Mouse (Mus musculus) MEL (cell line): Measurements from ENCODE around the gene Atp6v0a1. TPM values are rescaled to one million over a fixed set of nuclear protein-coding genes. Genes with fewer than 3 reads are reported as not detected.
A peak's percentile ranks its signal among the peaks of the same experiment; 100 is the strongest.

Source experiments
- DNase-seq: peaks from one replicate; pipeline ENCODE4 v3.0.0; 2011; ENCODE audit warnings: low read depth, low spot score
- H3K27ac ChIP-seq: 2 replicates; pipeline ENCODE4 v1.5.1; 2012; ENCODE audit warnings: low read depth, mild to moderate bottlenecking, control low read depth, low read length, moderate library complexity; ENCODE audit not compliant: control insufficient read depth
- H3K27me3 ChIP-seq, 2 experiments: fragments of 150-350 bp in 1 of 2; sonication (generic) in 1 of 2; 2 replicates each; pipeline ENCODE4 v1.6.1; 2012; ENCODE audit warnings: low read length in 2 of 2, mild to moderate bottlenecking in 2 of 2, improper control_type of control experiment in 1 of 2, moderate library complexity in 1 of 2; ENCODE audit not compliant: insufficient read depth in 2 of 2, control insufficient read depth in 1 of 2
- H3K36me3 ChIP-seq, 2 experiments: 2 replicates each; pipeline ENCODE4 v1.6.1; 2012 to 2014; ENCODE audit warnings: low read length in 2 of 2, improper control_type of control experiment in 1 of 2, inconsistent platforms in 1 of 2, mild to moderate bottlenecking in 1 of 2; ENCODE audit not compliant: insufficient read depth in 2 of 2, control insufficient read depth in 1 of 2
- H3K4me1 ChIP-seq, 2 experiments: fragments of 150-350 bp in 1 of 2; sonication (generic) in 1 of 2; 2 replicates each; pipeline ENCODE4 v1.6.1; 2012; ENCODE audit warnings: low read length in 2 of 2, improper control_type of control experiment in 1 of 2, mild to moderate bottlenecking in 1 of 2; ENCODE audit not compliant: insufficient read depth in 2 of 2, control insufficient read depth in 1 of 2
- H3K4me3 ChIP-seq, 2 experiments: fragments of 150-350 bp in 1 of 2; sonication (generic) in 1 of 2; 2 replicates each; pipeline ENCODE4 v1.5.1; 2012; ENCODE audit warnings: low read depth in 2 of 2, low read length in 2 of 2, mild to moderate bottlenecking in 2 of 2, moderate library complexity in 2 of 2, control low read depth in 1 of 2, improper control_type of control experiment in 1 of 2; ENCODE audit not compliant: control insufficient read depth in 1 of 2, insufficient read depth in 1 of 2
- H3K79me2 ChIP-seq: 2 replicates; pipeline ENCODE4 v1.6.1; 2012; ENCODE audit warnings: mild to moderate bottlenecking, low read length, moderate library complexity; ENCODE audit not compliant: control insufficient read depth, poor library complexity, insufficient read depth
- H3K9ac ChIP-seq: 2 replicates; pipeline ENCODE4 v1.6.1; 2012; ENCODE audit warnings: low read depth, mild to moderate bottlenecking, control low read depth, low read length, moderate library complexity; ENCODE audit not compliant: control insufficient read depth, poor library complexity, severe bottlenecking
- H3K9me3 ChIP-seq: fragments of 150-350 bp; sonication (generic); replicated peaks from 2 replicates; pipeline ENCODE4 v1.6.1; 2012; ENCODE audit warnings: mild to moderate bottlenecking, low read length, improper control_type of control experiment, moderate library complexity; ENCODE audit not compliant: insufficient read depth
- BHLHE40 ChIP-seq: IDR thresholded peaks from 2 replicates; pipeline ENCODE4 v1.6.1; 2012; ENCODE audit warnings: low read depth, mild to moderate bottlenecking, inconsistent platforms, low read length, improper control_type of control experiment, borderline replicate concordance
- CHD1 ChIP-seq: IDR thresholded peaks from 2 replicates; pipeline ENCODE4 v1.6.1; 2012; ENCODE audit warnings: low read depth, mild to moderate bottlenecking, inconsistent platforms, low read length, improper control_type of control experiment
- CTCF ChIP-seq, 3 experiments: IDR thresholded peaks in 2 of 3; conservative IDR thresholded peaks in 1 of 3; 2 replicates each; pipeline ENCODE4 v1.5.1; 2011 to 2012; ENCODE audit warnings: low read length in 3 of 3, low read depth in 2 of 3, mild to moderate bottlenecking in 2 of 3, improper control_type of control experiment in 1 of 3, inconsistent platforms in 1 of 3, mixed read lengths in 1 of 3, moderate library complexity in 1 of 3; ENCODE audit not compliant: control insufficient read depth in 1 of 3, insufficient read depth in 1 of 3, poor library complexity in 1 of 3, severe bottlenecking in 1 of 3
- E2F4 ChIP-seq: IDR thresholded peaks from 2 replicates; pipeline ENCODE4 v1.6.1; 2011; ENCODE audit warnings: low read depth, low read length, improper control_type of control experiment, borderline replicate concordance
- ELF1 ChIP-seq: IDR thresholded peaks from 2 replicates; pipeline ENCODE4 v1.6.1; 2014; ENCODE audit warnings: low read depth, mild to moderate bottlenecking, inconsistent platforms, low read length, improper control_type of control experiment, moderate library complexity
- ETS1 ChIP-seq: IDR thresholded peaks from 2 replicates; pipeline ENCODE4 v1.6.1; 2012; ENCODE audit warnings: low read depth, mild to moderate bottlenecking, inconsistent platforms, low read length, improper control_type of control experiment, moderate library complexity
- GABPA ChIP-seq: IDR thresholded peaks from 2 replicates; pipeline ENCODE4 v1.6.1; 2012; ENCODE audit warnings: low read depth, mild to moderate bottlenecking, inconsistent platforms, low read length, improper control_type of control experiment, moderate library complexity
- HCFC1 ChIP-seq: IDR thresholded peaks from 2 replicates; pipeline ENCODE4 v1.6.1; 2012; ENCODE audit warnings: low read depth, mild to moderate bottlenecking, inconsistent platforms, low read length, improper control_type of control experiment, moderate library complexity
- KAT2A ChIP-seq: conservative IDR thresholded peaks from 2 replicates; pipeline ENCODE4 v1.6.1; 2012; ENCODE audit warnings: low read depth, low read length, improper control_type of control experiment, inconsistent platforms
- MAFK ChIP-seq: IDR thresholded peaks from 2 replicates; pipeline ENCODE4 v1.6.1; 2011; ENCODE audit warnings: low read depth, mild to moderate bottlenecking, low read length, improper control_type of control experiment, borderline replicate concordance
- MAX ChIP-seq: IDR thresholded peaks from 2 replicates; pipeline ENCODE4 v1.6.1; 2011; ENCODE audit warnings: low read length, improper control_type of control experiment
- MAZ ChIP-seq: IDR thresholded peaks from 2 replicates; pipeline ENCODE4 v1.6.1; 2012; ENCODE audit warnings: low read depth, mild to moderate bottlenecking, inconsistent platforms, low read length, improper control_type of control experiment
- MYC ChIP-seq: IDR thresholded peaks from 2 replicates; pipeline ENCODE4 v1.6.1; 2011; ENCODE audit warnings: low read depth, mild to moderate bottlenecking, low read length, improper control_type of control experiment, moderate library complexity
- NELFE ChIP-seq: IDR thresholded peaks from 2 replicates; pipeline ENCODE4 v1.6.1; 2011; ENCODE audit warnings: low read depth, low read length, improper control_type of control experiment
- RAD21 ChIP-seq: IDR thresholded peaks from 2 replicates; pipeline ENCODE4 v1.6.1; 2011; ENCODE audit warnings: mild to moderate bottlenecking, low read depth, low read length, improper control_type of control experiment
- RCOR1 ChIP-seq: IDR thresholded peaks from 2 replicates; pipeline ENCODE4 v1.6.1; 2012; ENCODE audit warnings: low read depth, mild to moderate bottlenecking, inconsistent platforms, low read length, improper control_type of control experiment
- SIN3A ChIP-seq: IDR thresholded peaks from 2 replicates; pipeline ENCODE4 v1.6.1; 2012; ENCODE audit warnings: low read length, improper control_type of control experiment, inconsistent platforms
- SMC3 ChIP-seq: IDR thresholded peaks from 2 replicates; pipeline ENCODE4 v1.6.1; 2011; ENCODE audit warnings: low read depth, low read length, improper control_type of control experiment
- TBP ChIP-seq: IDR thresholded peaks from 2 replicates; pipeline ENCODE4 v1.8.0; 2011; ENCODE audit warnings: low read depth, low read length, improper control_type of control experiment
- TCF12 ChIP-seq: IDR thresholded peaks from 2 replicates; pipeline ENCODE4 v1.6.1; 2014; ENCODE audit warnings: low read depth, mild to moderate bottlenecking, inconsistent platforms, low read length, improper control_type of control experiment, moderate library complexity
- USF1 ChIP-seq: IDR thresholded peaks from 2 replicates; pipeline ENCODE4 v1.6.1; 2014; ENCODE audit warnings: low read depth, mild to moderate bottlenecking, inconsistent platforms, low read length, improper control_type of control experiment, moderate library complexity
- ZKSCAN1 ChIP-seq: IDR thresholded peaks from 2 replicates; pipeline ENCODE4 v1.6.1; 2012; ENCODE audit warnings: low read depth, mild to moderate bottlenecking, inconsistent platforms, low read length, improper control_type of control experiment, moderate library complexity
- ZMIZ1 ChIP-seq: IDR thresholded peaks from 2 replicates; pipeline ENCODE4 v1.6.1; 2012; ENCODE audit warnings: low read depth, mild to moderate bottlenecking, inconsistent platforms, low read length, improper control_type of control experiment, moderate library complexity
- polyA plus RNA-seq, 2 experiments: library from polyadenylated mRNA; stranded (reverse) in 1 of 2; unstranded in 1 of 2; fragments of >175 nt in 1 of 2; fragments of >200 nt in 1 of 2; gene quantifications; 2 replicates each; pipeline versions ENCODE4 v1.2.1 to v1.2.4; 2012; ENCODE audit warnings: low replicate concordance in 2 of 2, low read depth in 1 of 2; ENCODE audit not compliant: insufficient read length in 2 of 2, insufficient read depth in 1 of 2, missing spikeins in 1 of 2
- total RNA-seq: library from RNA; depleted of rRNA; stranded (reverse); fragments of 300-350 nt; gene quantifications from 2 replicates; pipeline ENCODE4 v1.2.3, GENCODE M21; 2012

Atp6v0a1 gene
- total and polyA plus RNA-seq, 3 experiments: 12.8 to 23.2 TPM; not detected in 1

GRCm38 (mm10) chr11:101089931-101090330 is 80.7 kb downstream of the Atp6v0a1 start:
- Histone ChIP-seq H3K79me2 (peaks cover 11% of the 10 kb centered on the region), H3K9ac (no peak overlapping the region), H3K4me3 (no peak overlapping the region), H3K27me3 (no peaks in the 10 kb centered on the region), H3K4me1 (peaks cover 0 to 10% of the 10 kb centered on the region in 2 experiments; a peak in 3 of 4 replicates), H3K27ac (no peak overlapping the region), H3K36me3 (peaks cover 10 to 11% of the 10 kb centered on the region in 2 experiments), H3K9me3 (no peaks in the 10 kb centered on the region)
- TF ChIP-seq TCF12 (no peak), MAZ (no peak), RAD21 (no peak)
- no peak for DNase-seq

- 0 out of 2 replicates have a peak overlapping the region, but pooled peaks have one; percentile 4 for H3K27ac ChIP-seq
- peaks cover 2 to 24% of the 10 kb centered on the region in 2 experiments; a peak in 3 of 4 replicates for H3K36me3 ChIP-seq
- H3K4me3 ChIP-seq: peak overlapping the region in 1 of 2 experiments; percentile 8; a peak in 1 of 4 replicates
- no peaks in the 10 kb centered on the region for H3K27me3 ChIP-seq
- no peaks in the 10 kb centered on the region for H3K79me2 ChIP-seq
- H3K4me1 ChIP-seq: peaks cover 0 to 2% of the 10 kb centered on the region in 2 experiments; a peak in 1 of 4 replicates
- no peaks in the 10 kb centered on the region for H3K9me3 ChIP-seq
- DNase-seq: no peak
- H3K9ac ChIP-seq: peak overlapping the region; percentile 42
- TF ChIP-seq SIN3A: no peak
- TF ChIP-seq MAX: no peak
- peak; percentile 7; the same call in 1 of the 2 replicates for TF ChIP-seq ZMIZ1
These were observed 85.7 kb downstream of the Atp6v0a1 start for GRCm38 (mm10) chr11:101094930-101095313.

- Histone ChIP-seq H3K36me3 (peaks cover 2 to 29% of the 10 kb centered on the region in 2 experiments; a peak in 3 of 4 replicates), H3K27ac (peak within 1 kb of the TSS; percentile 84), H3K4me1 (peaks cover 0 to 2% of the 10 kb centered on the region in 2 experiments; a peak in 1 of 4 replicates)
- TF ChIP-seq SIN3A: peak; percentile 72; the same call in 1 of the 2 replicates
- TF ChIP-seq KAT2A: no peak; the same call in 1 of the 2 replicates
- no peak for TF ChIP-seq BHLHE40
- TF ChIP-seq MAZ: no peak
- peak; percentile 40; the same call in 1 of the 2 replicates for TF ChIP-seq TCF12
- peak; percentile 21 for TF ChIP-seq RAD21
- no peak for TF ChIP-seq USF1
- no peak for TF ChIP-seq ETS1
- TF ChIP-seq CTCF (IDR thresholded peaks at IDR 0.05 in 2 of 3, conservative IDR thresholded peaks at IDR 0.05 in 1 of 3; ENCODE audit: control insufficient read depth in 1 of 3, insufficient read depth in 1 of 3, low read depth in 2 of 3, low read length in 3 of 3, poor library complexity in 1 of 3, severe bottlenecking in 1 of 3): peak; percentile 48 to 69 (median 64); a peak in 5 of 6 replicates
- no peak for TF ChIP-seq RCOR1
- TF ChIP-seq TBP: no peak
- 0 out of 2 replicates have a peak, but pooled peaks have one; percentile 21 for TF ChIP-seq MYC
- peak; percentile 62 for TF ChIP-seq NELFE
- TF ChIP-seq ZKSCAN1: no peak
- peak; percentile 79 for TF ChIP-seq HCFC1
- no peak for TF ChIP-seq MAFK
- TF ChIP-seq E2F4: peak; percentile 58; the same call in 1 of the 2 replicates
- peak; percentile 80 for TF ChIP-seq MAX
- TF ChIP-seq ELF1: peak; percentile 75
- no peak for TF ChIP-seq GABPA
- no peak for TF ChIP-seq CHD1
- peak; percentile 27 for TF ChIP-seq SMC3
These were observed 86.2 kb downstream of the Atp6v0a1 start, which contains the start of gene Psmc3ip for GRCm38 (mm10) chr11:101095314-101096024. TSS of gene Psmc3ip (minus strand) at chr11:101095436.

More at GRCm38 (mm10) chr11:101095314-101096024, 86.2 kb downstream of the Atp6v0a1 start, which contains the start of gene Psmc3ip:
- Histone ChIP-seq H3K27me3 (no peaks in the 10 kb centered on the region), H3K9me3 (no peaks in the 10 kb centered on the region), H3K4me3 (peak within 1 kb of the TSS; percentile 63 to 75), H3K9ac (peak within 1 kb of the TSS; percentile 81), H3K79me2 (no peaks in the 10 kb centered on the region)
- peak; percentile 90 for DNase-seq
